Mouse (Mus musculus) cerebral cortex, adult 2 months (tissue): Measurements from ENCODE around the gene Gm10392.

Experiments
- WGBS: fragments of 180-500 bp; shearing (Covaris S2); methylation state at CpG from one replicate; pipeline ENCODE4 v1.1.7; 2018; 5-methylcytosine and 5-hydroxymethylcytosine counted together

Gm10392 gene

DNA sequence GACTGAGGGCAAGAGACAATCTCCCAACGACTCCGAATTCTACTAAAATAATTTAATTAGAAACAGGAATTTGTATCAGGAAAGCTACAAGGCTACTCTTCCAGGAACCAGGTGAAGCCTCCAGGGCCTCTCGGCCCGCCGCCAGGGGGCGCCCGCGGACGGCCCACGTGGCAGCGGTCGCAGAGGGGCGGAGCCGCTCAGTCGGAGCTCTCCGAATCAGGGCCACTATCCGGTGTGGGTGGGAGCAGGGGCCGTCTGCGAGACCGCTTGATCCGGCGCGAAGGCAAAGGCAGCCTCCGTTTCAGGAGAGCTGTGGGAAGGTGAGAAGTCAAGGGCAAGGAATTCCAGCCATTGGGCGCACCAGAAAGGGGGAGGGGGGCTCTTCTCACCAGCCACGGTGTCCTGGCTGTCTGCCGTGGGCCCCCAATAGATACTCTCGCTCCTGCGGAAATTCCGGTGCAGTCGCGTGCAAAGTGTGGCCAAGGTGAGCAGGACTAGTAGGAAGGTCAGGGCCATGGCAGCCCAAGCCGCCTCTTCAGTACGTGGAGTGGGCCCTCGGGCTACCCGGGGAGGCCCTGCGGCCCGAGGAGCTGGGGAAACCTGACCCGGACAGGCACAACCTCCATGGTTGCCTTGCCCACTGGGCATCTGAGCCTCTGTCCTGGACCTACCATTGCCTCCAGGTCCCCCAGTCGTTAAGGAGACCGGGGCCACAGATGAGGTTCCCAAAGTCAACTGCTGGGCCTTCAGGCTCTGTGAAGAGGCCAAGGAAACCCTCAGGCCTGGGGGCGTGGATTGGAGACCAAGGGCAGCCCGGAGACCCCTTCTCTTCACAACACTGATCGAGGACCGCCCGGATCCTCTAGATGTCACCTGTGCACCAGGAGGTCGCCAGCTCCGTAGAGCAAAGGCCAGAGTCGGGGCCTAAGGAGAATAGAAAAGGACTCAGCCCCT, 10.7 kb downstream of the Gm10392 start:
- 23% methylated on average over 49 of the region's 49 CpGs for WGBS

DNA sequence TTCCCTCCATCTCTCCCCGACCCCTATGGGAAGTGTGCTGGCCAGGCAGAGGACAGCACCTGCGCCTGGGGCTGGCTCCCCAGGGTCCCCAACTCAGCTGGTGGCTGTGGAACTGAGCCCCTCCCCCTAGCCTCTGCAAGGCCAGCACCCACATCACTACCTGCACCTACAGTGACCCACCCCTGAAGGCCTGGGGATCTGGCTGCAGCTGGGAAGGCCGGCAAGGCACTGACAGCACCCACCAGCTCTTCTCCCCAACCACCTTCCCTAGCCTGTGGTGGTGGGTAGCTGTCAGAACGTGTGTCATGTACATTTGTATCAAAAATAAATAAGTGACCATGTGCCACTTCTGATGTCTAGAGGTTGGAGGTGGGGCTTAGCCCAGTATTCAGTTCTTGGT, 11.6 kb downstream of the Gm10392 start:
- WGBS, result 65% methylated on average over 4 of the region's 4 CpGs

DNA sequence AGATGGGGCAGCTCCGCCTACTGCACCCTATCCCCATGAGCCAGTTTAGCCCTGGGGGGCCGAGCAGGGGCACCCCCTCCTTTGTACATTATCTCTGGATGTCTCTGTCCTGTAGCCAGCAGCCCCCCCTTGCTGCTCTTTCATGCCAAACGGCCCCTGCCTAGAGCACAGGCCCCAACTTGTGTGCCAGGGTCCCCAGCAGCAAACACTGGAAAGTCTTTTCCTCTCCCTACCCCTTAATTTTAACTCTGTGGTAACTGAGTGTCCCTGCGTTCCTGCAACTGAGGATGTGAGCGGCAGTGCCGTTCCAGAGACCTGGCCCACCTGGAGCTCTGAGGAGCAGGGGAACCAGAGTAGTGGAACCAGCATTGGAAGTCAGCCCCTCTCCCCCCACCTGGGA, 12.1 kb downstream of the Gm10392 start:
- 81% methylated on average over 6 of the region's 6 CpGs for WGBS

DNA sequence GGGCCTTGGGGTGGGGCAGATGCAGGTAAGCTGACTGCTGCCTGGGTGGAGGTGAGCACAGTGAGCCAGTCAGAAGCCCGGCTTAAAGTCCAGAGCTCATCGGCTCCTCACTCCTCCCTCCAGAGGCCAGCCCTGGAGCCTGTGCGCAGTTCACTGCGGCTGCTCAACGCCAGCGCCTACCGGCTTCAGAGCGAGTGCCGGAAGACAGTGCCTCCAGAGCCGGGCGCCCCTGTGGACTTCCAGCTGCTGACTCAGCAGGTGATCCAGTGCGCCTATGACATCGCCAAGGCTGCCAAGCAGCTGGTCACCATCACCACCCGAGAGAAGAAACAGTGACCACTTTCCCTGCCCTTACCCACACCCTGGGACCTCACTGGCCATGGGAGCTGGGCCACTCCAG, 12.7 kb downstream of the Gm10392 start:
- 82% methylated on average over 14 of the region's 14 CpGs for WGBS

DNA sequence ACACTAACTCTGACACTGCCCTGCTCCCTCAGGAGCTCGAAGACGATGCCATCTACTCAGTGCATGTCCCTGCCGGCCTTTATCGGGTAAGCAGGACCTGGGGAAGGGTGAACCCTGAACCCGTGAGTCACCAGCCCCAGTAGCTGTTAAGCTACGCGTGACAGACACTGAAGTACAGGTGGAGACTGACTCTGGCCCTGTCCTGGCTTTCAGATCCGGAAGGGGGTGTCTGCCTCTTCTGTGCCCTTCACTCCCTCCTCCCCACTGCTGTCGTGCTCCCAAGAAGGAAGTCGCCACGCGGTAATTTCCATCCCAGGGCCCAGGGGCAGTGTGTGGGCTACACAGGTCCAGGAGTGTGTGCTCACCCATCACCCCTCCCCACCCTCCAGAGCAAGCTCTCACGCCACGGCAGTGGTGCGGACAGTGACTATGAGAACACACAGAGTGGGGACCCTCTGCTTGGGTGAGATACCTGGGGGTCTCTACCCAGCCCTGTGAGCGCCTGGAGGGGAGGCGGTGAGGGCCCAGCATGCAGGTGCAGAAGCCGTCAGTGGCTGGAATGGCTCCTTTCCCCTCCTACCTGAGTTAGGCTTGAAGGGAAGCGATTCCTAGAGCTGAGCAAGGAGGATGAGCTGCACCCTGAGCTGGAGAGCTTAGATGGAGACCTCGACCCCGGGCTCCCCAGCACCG, 13.6 kb downstream of the Gm10392 start:
- WGBS, result 91% methylated on average over 22 of the region's 22 CpGs

DNA sequence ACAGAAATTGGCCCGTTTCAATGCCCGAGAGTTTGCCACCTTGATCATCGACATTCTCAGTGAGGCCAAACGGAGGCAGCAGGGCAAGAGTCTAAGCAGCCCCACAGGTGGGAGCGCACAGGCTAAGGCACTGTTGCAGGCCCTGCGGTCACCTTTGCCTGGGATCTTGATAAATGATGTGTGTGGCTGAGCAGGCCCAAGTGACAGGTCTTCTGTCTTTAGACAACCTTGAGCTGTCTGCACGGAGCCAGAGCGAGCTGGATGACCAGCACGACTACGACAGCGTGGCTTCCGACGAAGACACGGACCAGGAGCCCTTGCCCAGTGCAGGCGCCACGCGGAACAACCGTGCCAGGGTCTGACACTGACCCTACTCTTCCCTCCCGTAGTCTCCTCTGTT, 14.6 kb downstream of the Gm10392 start:
- WGBS, result 92% methylated on average over 19 of the region's 19 CpGs

DNA sequence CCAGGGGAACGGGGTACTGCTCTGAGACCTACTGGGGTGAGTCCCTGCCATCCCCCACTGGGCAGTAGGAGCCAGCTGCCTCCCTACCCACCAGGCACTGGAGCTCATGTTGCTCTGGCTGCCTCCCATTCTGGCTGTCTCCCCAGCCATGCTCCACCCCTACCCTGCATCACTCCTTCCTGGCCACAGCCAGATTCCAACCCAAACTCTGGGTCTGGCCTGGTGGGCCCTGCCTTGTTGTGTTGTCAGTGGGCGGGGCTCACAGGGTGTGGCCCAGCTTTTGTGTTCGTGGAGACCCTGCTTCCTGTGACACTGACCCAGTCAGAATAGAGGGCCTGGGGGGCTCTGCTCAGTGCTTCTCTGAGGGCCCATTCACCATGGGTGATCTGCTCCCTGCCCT, 15.5 kb downstream of the Gm10392 start:
- WGBS, result 35% methylated on average over 3 of the region's 3 CpGs

DNA sequence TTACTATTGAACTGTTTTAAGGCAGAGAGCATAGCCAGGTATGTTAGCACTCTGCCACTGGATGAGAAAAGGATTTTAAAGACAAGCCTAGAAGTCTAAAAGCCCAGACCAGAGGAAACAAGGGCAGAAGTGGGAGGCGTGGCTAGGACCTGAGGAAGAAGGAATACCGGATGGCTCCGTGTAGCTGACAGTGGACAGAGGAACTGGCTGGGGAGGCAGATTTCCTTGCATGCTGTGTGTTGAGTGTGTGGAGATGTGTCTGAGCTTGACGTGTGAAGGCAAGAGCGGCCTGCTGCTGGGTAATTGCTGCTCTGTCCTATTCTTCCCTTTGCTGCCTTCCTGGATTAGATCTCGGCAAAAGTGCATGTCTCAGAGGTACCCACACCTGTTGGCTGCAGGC, 16.5 kb downstream of the Gm10392 start:
- WGBS, result 69% methylated on average over 6 of the region's 6 CpGs

DNA sequence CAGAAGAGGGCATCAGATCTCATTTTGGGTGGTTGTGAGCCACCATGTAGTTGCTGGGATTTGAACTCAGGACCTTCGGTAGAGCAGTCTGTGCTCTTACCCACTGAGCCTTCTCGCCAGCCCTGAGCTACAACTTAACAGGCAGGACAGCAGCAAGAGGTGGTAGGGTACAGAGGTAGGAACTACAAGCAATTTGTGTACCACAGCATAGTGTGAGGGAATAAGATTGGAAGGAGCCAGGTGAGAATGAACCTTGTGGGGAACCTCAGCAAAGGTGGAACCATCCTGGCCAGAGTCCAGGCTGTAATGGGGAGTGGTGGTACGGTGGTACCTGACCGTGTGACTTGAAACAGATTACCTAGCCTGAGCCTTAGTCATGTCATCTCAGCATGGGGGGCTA, 17.0 kb downstream of the Gm10392 start:
- WGBS, result 88% methylated on average over 4 of the region's 4 CpGs

DNA sequence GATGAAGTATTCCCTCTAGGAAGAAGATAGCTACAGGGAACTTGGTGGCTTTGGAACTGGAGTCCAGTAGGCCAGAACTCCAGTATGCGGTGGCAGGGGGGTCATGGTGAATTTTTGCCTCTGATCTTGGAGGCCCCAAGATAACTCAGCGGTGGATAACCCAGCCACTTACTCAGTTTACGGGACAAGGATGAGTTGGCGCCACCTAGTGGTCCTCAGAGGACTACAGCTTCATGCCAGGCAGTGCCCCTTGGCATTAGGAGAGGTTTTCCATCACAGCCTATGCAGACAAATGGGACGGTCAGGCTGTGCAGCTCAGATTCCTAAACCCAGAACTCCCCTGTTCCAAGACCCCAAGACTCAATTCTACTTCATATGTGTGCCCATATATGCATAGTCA, 17.6 kb downstream of the Gm10392 start:
- 15% methylated on average over 5 of the region's 5 CpGs for WGBS

DNA sequence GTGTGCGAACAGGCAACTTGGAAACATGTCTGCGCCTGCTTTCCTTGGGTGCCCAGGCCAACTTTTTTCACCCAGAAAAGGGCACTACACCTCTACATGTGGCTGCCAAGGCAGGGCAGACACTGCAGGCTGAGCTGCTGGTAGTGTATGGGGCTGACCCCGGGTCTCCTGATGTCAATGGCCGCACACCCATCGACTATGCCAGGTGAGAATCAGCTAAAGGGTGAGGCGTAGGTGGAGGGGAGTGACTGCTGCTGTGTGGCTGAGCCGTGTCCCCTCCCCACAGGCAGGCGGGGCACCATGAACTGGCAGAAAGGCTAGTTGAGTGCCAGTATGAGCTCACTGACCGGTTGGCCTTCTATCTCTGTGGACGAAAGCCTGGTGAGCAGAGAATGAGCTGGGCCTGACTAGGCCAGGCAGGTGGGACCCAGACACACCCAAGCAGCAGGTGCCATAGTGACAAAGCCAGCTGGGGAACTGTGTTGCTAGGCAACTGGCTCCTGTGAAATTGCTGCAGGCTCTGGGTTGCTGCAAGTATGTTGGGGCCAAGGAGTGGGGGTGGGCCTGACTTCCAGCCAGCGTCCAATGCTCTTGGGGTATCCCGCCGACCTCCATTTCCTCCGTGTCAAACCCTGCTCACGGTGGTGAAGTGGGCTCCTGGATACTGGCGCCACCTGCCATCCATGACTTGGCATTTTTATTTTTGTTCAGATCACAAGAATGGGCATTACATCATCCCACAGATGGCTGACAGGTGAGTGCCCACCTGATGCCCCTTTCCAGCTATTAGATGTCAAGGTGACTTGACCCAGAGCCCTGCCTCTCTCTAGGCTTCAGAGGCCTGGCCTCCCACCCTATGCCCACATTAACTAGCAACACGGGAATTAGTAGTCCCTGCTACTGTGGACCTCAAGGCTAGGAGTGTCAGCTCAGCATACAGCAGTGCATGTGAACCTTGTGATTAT, 18.4 kb downstream of the Gm10392 start:
- WGBS, result 46% methylated on average over 17 of the region's 17 CpGs

DNA sequence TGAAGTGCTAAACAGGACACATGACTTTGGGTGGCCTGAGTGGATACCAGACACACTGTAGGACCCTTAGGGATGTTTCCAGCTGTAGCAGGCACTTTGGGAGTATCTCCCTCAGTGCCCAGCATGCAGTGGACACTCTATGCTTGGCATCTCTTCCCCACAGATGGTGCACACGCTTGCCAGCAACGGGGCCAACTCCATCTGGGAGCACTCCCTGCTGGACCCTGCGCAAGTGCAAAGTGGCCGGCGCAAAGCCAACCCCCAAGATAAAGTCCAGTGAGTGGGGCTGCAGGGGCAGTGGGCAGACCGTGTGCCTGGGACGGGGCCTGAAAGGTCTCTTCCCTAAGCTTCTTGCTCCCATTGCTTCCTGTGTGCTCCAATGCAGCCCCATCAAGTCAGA, 19.6 kb downstream of the Gm10392 start:
- 57% methylated on average over 7 of the region's 7 CpGs for WGBS

DNA sequence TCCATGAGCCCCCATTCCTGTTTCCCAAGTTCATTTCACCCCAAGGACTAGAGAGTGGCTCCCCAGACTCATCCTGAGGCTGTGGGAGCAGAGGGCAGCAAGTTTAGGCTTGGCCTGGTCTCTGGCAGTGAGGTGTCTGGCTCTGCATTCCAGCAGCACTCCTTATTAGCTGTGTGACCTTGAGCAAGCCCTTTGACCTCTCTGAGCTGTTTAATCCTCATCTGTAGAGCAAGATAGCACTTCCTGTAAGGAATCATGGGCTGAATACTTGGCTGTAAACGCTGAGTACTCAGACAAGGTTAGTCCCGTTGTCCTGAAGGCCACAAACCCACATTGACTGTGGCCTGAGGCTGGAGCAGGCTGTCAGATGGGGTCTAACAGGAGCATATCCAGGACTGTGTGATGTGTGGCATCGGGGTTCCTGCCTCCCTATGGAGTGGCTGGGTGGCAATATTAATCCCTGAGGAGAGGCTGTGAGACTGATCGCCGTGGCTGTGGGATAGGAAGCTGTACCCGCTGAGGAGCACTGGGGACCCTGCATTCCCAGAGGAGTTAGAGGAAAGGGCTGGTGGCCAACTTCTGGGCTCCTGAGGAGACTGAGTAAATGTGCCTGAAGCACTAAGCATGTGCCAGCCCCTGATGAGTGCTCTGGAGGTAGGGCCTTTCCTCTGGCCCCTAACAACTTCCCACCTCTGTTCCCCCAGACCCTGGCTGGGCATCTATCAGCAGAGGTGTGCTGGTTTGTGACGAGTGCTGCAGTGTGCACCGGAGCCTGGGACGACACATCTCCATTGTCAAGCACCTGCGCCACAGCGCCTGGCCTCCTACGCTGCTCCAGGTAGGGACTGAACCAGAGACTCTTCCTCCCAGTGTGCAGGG, 20.5 kb downstream of the Gm10392 start:
- WGBS, result 62% methylated on average over 12 of the region's 12 CpGs

DNA sequence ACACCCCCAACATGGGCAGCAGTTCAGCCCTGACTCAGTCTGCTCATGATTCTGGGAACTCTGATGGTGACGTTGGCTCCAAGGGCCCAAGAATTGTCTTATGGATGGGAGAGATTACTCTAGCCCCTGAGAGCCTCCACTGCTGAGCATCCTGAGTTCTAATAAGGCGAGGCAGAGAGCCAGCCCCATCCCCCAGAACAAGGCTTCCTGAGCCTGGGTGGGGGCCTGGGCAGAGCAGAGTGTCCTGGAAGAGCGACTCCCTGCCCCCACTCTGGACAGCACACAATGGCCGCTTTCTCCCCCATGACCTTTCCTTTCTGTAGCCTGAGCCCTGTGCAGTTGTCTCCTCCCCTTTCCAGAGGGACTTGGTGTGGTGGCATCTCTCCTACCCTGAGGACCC, 21.1 kb downstream of the Gm10392 start:
- WGBS, result 42% methylated on average over 4 of the region's 4 CpGs

DNA sequence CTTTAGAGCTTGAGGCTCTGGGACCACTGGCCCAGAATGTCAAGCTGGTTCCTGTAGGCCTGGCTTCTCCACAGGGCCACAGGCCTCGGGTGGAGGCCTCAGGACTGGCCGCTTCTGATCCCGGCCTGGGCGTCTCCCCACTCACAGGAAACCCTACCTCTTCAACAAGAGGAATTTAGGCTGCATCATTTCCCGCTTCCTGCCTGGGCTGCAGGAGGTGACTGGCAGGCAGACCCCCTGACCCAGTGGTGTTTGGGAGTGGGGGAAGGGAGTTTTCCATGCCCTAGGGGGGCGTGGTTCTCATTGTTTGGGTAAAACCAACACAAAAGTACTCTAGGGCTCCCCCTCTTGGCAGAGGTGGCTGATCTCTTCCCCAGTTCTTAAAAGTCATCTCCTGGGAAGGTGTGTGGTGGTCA, 21.6 kb downstream of the Gm10392 start:
- 61% methylated on average over 6 of the region's 6 CpGs for WGBS

DNA sequence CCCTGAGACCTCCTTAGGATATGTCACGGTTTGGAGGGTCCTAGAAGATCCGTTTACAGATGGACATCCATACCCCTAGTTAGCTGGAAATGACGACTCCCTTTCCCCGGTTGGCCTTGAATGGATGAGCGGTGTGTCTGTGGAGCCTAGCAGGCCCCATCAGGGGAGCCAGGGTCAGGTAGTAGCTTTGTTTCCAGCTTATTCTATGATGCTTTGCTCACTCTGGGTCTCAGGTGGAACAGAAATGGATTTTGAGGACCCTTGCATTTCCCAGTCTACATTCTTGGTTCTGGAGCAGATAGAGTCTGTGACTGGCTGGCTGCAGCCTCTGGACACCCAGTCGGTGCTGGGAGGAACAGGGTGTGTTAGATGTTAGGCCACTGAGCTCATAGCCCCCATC, 24.2 kb downstream of the Gm10392 start:
- WGBS, result 53% methylated on average over 6 of the region's 6 CpGs

DNA sequence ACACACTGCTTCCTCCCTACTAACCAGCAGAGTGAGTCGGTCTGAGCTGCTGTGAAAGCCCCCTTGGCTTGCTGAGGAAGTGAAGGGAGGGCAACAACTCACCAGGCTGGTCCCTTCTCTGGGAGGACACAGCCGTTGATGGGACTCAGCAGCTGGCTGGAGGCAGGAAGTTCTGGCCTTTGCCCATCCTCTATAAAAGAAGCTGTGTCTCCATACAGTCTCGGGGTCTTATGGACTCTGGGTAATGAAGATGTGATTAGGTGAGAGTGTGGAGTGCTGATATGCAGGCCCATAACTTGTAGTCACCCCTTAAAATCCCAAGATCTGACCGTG, 24.7 kb downstream of the Gm10392 start:
- 14% methylated on average over 4 of the region's 4 CpGs for WGBS

DNA sequence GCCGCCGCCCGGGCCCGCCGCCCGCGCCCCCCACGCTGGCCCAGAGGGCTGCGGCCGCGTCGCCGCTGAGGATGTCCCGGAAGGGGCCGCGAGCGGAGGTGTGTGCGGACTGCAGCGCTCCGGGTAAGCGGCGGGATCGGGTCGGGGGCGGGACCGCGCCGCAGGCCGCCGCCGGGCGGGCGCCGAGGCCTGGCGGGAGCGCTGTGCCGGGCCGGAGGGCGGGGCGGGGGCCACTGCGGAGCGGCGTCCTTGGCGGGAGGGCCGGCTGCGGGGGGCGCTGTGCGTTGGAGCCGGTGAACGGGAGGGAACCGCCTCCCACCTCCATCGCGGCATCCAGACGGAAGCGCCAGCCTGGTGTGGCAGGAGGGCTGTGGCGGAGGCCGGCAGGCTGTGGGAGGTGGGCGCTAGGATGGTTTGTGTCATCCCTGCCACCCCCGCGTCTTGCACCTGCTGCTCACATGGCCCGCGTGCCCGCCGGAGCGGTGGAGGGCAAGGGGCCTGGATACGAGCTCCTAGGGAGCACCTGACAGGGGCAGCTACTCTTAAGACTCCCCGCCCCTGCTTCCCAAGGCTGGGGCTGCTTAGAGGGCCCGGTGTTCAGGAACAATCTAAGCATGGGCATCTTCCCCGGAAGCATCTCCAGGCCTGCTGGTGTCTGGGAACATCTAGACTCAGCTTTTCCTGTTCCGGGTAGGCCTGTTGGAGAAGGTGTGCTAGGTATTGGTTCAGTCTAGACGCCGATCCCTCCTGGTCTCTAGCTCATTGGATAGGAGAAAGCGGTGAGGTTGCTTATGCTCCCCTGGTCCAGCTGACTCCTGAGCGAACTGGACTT, 25.3 kb downstream of the Gm10392 start, which contains the start of gene Git1:
Git1 (plus strand) TSS at position 51 of the 832 bp plus-strand sequence.
- 2% methylated on average over 72 of the region's 74 CpGs for WGBS

DNA sequence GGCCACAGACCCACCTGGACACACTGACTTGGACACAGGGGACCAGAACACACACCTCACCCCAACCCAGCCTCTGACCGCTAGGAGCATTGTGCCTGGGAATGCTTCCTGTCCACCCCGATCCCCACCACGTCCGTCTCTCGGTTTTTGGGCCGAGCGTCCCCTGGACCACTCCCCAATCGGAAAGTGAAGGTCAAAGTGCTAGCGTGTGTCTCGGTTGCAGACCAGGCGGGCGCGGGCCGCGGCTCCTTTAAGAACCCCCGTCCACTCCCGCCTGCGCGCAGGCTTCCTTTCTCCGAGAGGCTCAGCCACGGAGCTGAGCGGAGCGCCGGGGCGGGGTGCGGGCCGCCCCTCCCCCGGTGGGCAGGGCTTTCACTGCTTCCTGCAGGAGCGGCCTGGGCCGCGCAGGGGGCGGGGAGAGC, 26.1 kb downstream of the Gm10392 start:
- under 1% methylated on average over 31 of the region's 32 CpGs for WGBS

DNA sequence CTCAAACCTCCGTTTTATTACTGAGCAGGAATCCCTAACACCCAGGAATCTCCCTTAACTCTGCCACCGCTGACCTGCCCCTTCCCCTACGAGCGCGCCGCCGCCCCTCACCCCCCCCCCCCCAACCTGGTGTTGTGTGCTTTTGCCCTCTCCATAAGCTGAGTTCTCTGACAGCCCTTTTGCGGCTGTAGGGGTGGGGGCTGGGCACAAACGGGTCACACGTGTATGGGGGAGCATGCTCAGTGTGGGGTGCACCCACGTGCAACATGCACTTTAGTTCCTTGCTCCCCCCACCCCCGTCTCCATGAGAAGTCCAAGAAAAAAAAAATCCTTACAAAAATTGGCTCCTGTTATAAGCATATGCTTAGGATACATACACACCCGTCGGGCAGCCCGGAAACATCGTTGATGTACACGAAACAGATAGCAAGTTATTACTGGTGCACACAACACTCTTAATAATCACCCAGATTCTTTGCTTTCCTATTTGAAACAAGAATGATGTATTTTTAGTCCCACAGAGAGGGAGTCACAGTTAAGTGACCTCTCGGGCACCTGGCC, 26.6 kb downstream of the Gm10392 start:
- 1% methylated on average over 18 of the region's 18 CpGs for WGBS
